Mouse (Mus musculus) CD8-positive naive resting alpha-beta T cell, adult 2 months (primary cell): ENCODE measurements around the gene B830017H08Rik.

ENCODE experiments used
- DNase-seq, 2 experiments: peaks; one replicate each; pipeline ENCODE4 v3.0.0; 2022; ENCODE audit warnings: low read depth in 2 of 2, low spot score in 2 of 2

B830017H08Rik gene

GRCm38 (mm10) chr16:17849486-17849885, 16.6 kb downstream of the B830017H08Rik start:
- no peak for DNase-seq

- DNase-seq: no peak
These were observed 18.4 kb downstream of the B830017H08Rik start for GRCm38 (mm10) chr16:17851331-17851730.

GRCm38 (mm10) chr16:17851860-17852259, 18.9 kb downstream of the B830017H08Rik start:
- no peak for DNase-seq

- no peak for DNase-seq
These were observed 20.3 kb downstream of the B830017H08Rik start for GRCm38 (mm10) chr16:17853263-17853662.

- DNase-seq: no peak
These were observed 24.2 kb downstream of the B830017H08Rik start for GRCm38 (mm10) chr16:17857157-17857556.

GRCm38 (mm10) chr16:17858592-17858991, 25.7 kb downstream of the B830017H08Rik start:
- no peak for DNase-seq

- DNase-seq: no peak
These were observed 32.4 kb downstream of the B830017H08Rik start for GRCm38 (mm10) chr16:17865293-17865692.

GRCm38 (mm10) chr16:17865770-17866169, 32.8 kb downstream of the B830017H08Rik start:
- no peak for DNase-seq

GRCm38 (mm10) chr16:17871248-17871647, 38.3 kb downstream of the B830017H08Rik start:
- no peak for DNase-seq

GRCm38 (mm10) chr16:17872995-17873394, 40.1 kb downstream of the B830017H08Rik start:
- DNase-seq: no peak

- DNase-seq: no peak
These were observed 42.3 kb downstream of the B830017H08Rik start for GRCm38 (mm10) chr16:17875174-17875573.

- DNase-seq: no peak
These were observed 43.2 kb downstream of the B830017H08Rik start for GRCm38 (mm10) chr16:17876096-17876495.

- DNase-seq: no peak
These were observed 46.6 kb downstream of the B830017H08Rik start for GRCm38 (mm10) chr16:17879571-17879970.

- DNase-seq: no peak
These were observed 49.3 kb downstream of the B830017H08Rik start for GRCm38 (mm10) chr16:17882196-17882595.

GRCm38 (mm10) chr16:17884116-17884515, 51.2 kb downstream of the B830017H08Rik start:
- no peak for DNase-seq
